Mouse (Mus musculus) liver, embryonic 14.5 days (tissue): Measurements from ENCODE around the gene Cog6. TPM values are rescaled to one million over a fixed set of nuclear protein-coding genes. Genes with fewer than 3 reads are reported as not detected.

Experiments used
- ATAC-seq: fragments of 200-750 bp; cut with Nextera tagmentation; 2 replicates; pipeline ENCODE4 v1.8.0; 2017; ENCODE audit warnings: moderate number of reproducible peaks, mild to moderate bottlenecking, moderate library complexity; ENCODE audit not compliant: insufficient read depth
- DNase-seq, 3 experiments: peaks; one replicate each; pipeline ENCODE4 v3.0.0-alpha.2; 2012 to 2013; ENCODE audit warnings: low read depth in 3 of 3, low spot score in 3 of 3
- H3K27ac ChIP-seq: fragments of 300-500 bp; sonication (generic); 2 replicates; pipeline ENCODE4 v1.5.1; 2014; ENCODE audit warnings: moderate library complexity, mild to moderate bottlenecking, control low read depth, inconsistent platforms
- H3K27me3 ChIP-seq: fragments of 300-500 bp; sonication (generic); 2 replicates; pipeline ENCODE4 v1.6.1; 2014; ENCODE audit warnings: mild to moderate bottlenecking, low read length, moderate library complexity; ENCODE audit not compliant: control insufficient read depth, insufficient read depth
- H3K36me3 ChIP-seq: fragments of 300-500 bp; sonication (generic); replicated peaks from 2 replicates; pipeline ENCODE4 v1.6.1; 2014; ENCODE audit warnings: low read depth; ENCODE audit not compliant: control insufficient read depth, insufficient read depth
- H3K4me1 ChIP-seq, 2 experiments: fragments of 200-500 bp in 1 of 2; fragments of 300-500 bp in 1 of 2; sonication (generic) in 1 of 2; replicated peaks; 2 replicates each; pipeline ENCODE4 v1.6.1; 2012 to 2014; ENCODE audit warnings: antibody characterized with exemption in 1 of 2, inconsistent platforms in 1 of 2, low read length in 1 of 2; ENCODE audit not compliant: control insufficient read depth in 2 of 2, insufficient read depth in 2 of 2
- H3K4me2 ChIP-seq: fragments of 300-500 bp; sonication (generic); 2 replicates; pipeline ENCODE4 v1.6.1; 2014; ENCODE audit warnings: low read depth, mild to moderate bottlenecking, control low read depth, moderate library complexity
- H3K4me3 ChIP-seq, 2 experiments: fragments of 200-500 bp in 1 of 2; fragments of 300-500 bp in 1 of 2; sonication (generic) in 1 of 2; 2 replicates each; pipeline ENCODE4 v1.5.1; 2012 to 2014; ENCODE audit warnings: low read depth in 2 of 2, low read length in 2 of 2, mild to moderate bottlenecking in 2 of 2, control low read depth in 1 of 2, inconsistent platforms in 1 of 2, moderate library complexity in 1 of 2; ENCODE audit not compliant: insufficient read depth in 1 of 2
- H3K9ac ChIP-seq: fragments of 300-500 bp; sonication (generic); replicated peaks from 2 replicates; pipeline ENCODE4 v1.6.1; 2014; ENCODE audit warnings: mild to moderate bottlenecking, control low read depth, moderate library complexity
- H3K9me3 ChIP-seq: fragments of 300-500 bp; sonication (generic); 2 replicates; pipeline ENCODE4 v1.6.1; 2016; ENCODE audit warnings: low read length, mixed read lengths; ENCODE audit not compliant: control insufficient read depth
- CTCF ChIP-seq: IDR thresholded peaks from 2 replicates; pipeline ENCODE4 v1.5.1; 2016; ENCODE audit warnings: antibody characterized with exemption, low read depth, control low read depth
- EP300 ChIP-seq: IDR thresholded peaks from 2 replicates; pipeline ENCODE4 v1.6.1; 2016; ENCODE audit warnings: antibody characterized with exemption, low read depth
- WGBS: fragments of 180-500 bp; shearing (Covaris S2); extraction: QIAGEN DNeasy Blood & Tissue Kit; methylation state at CpG from one replicate; pipeline ENCODE4 v1.1.7; 2014; ENCODE audit not compliant: insufficient replicate concordance; 5-methylcytosine and 5-hydroxymethylcytosine counted together
- polyA plus RNA-seq, 2 experiments: library from polyadenylated mRNA; depleted of rRNA in 1 of 2; stranded (reverse) in 1 of 2; unstranded in 1 of 2; fragments of >200 nt; fragmentation: Nextera tagmentation in 1 of 2; extraction: Ambion mirVana in 1 of 2; gene quantifications; 2 replicates each; pipeline versions ENCODE4 v1.2.1 to v1.2.3; 2012 to 2014

Cog6 gene
- polyA plus RNA-seq, 2 experiments: 7.3 to 15.5 TPM

DNA sequence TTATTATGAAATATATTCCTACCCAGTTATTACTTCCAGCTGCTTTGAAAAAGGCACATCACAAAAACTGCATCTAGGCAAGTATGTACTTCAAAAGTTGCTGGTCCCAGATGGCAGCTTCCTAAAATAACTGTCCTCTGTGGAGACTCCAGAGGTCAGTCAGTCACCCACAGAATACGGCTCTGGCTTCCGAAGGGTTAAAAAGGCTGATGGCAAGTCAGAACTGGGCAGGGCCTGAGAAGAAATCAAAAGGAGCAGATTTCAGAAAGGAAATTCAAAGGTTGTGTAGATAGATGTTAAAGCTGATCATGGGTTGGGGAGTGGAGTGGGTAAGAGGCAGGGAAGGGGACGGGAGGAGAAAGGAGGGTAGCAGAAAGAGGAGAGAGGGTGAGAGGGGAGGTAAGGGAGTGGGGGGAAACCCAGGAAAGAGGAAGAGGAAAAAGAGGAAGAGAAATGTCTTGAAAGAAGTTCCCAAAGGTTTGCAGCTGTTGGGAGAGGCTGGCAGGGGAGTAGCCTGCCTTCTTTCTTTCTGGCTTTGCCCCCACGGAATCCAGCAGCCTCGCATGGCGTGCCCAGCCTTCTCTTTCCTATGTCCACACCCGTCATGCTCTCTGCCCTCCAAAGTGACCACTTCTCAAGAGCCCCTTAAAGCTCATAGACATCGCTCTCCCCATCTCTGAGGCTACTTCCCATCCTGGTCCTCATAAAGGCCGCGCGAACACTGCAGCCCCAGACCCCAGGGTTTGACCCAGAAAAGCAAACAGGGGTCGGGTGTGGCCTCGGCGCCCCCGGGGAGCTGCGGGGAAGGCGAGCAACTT is 23.8 kb upstream of the Cog6 start:
- peak overlapping the region; percentile 63 for H3K4me2 ChIP-seq
- DNase-seq: no peak
- H3K27ac ChIP-seq: no peak overlapping the region
- H3K9me3 ChIP-seq: no peaks in the 10 kb centered on the region
- no peak for TF ChIP-seq EP300
- ATAC-seq: no peak
- peaks cover 38% of the 10 kb centered on the region for H3K27me3 ChIP-seq
- H3K4me3 ChIP-seq: peak overlapping the region; percentile 16 to 51
- peaks cover 0 to 2% of the 10 kb centered on the region in 2 experiments; a peak in 1 of 4 replicates for H3K4me1 ChIP-seq
- no peaks in the 10 kb centered on the region for H3K36me3 ChIP-seq
- WGBS: 8% methylated on average over 17 of the region's 17 CpGs
- no peak overlapping the region for H3K9ac ChIP-seq

DNA sequence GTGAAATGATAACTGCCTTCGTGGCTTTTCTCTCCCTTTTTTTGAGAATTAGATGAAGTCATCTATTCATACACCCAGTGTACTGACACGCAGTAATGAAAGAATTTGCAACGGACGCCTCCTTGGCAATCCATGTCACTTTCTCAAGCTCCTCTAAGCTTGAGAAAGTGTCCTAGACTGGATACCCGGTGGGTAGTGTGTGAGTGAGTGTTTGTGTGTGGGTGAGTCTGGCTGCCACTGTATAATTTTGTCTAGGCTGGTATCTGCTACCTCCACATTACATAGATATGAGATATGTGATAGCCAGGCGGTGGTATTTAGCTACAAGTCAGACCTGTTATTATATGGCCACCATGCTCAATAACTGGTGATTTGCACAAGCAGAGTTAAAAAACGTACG is 22.7 kb upstream of the Cog6 start:
- no peak for ATAC-seq
- Histone ChIP-seq H3K9ac (no peak overlapping the region), H3K36me3 (no peaks in the 10 kb centered on the region), H3K4me1 (peaks cover 0 to 2% of the 10 kb centered on the region in 2 experiments; a peak in 1 of 4 replicates), H3K27me3 (peaks cover 38% of the 10 kb centered on the region), H3K4me2 (no peak overlapping the region), H3K27ac (no peak overlapping the region), H3K4me3 (no peak overlapping the region), H3K9me3 (no peaks in the 10 kb centered on the region)
- no peak for DNase-seq
- TF ChIP-seq EP300 (no peak), CTCF (no peak)
- WGBS: 46% methylated on average over 8 of the region's 8 CpGs

DNA sequence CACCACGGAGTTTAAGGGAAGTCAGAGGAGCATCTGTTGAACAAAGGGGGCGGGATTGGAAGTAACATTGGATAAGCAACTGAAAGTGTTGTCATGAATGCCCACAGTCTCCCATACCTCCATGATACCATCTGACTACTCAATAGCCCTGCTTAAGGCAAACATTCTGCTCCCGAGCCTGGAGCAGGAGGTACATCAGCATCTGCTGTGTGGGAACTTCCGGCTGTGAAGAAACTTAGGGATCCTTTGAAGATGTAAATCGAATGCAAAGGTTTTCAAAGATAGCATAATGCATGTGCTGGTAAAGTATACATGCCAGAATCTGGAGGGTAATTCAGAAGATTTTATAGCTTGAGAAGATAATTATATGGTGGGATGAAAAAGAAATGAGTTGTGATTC is 21.9 kb upstream of the Cog6 start:
- 39% methylated on average over 5 of the region's 5 CpGs for WGBS
- no peak for ATAC-seq
- H3K4me1 ChIP-seq: peaks cover 0 to 2% of the 10 kb centered on the region in 2 experiments; a peak in 1 of 4 replicates
- no peak overlapping the region for H3K4me2 ChIP-seq
- no peaks in the 10 kb centered on the region for H3K9me3 ChIP-seq
- no peak overlapping the region for H3K27ac ChIP-seq
- TF ChIP-seq CTCF (no peak), EP300 (no peak)
- no peaks in the 10 kb centered on the region for H3K36me3 ChIP-seq
- no peak overlapping the region for H3K4me3 ChIP-seq
- no peak for DNase-seq
- peaks cover 38% of the 10 kb centered on the region for H3K27me3 ChIP-seq
- H3K9ac ChIP-seq: no peak overlapping the region

DNA sequence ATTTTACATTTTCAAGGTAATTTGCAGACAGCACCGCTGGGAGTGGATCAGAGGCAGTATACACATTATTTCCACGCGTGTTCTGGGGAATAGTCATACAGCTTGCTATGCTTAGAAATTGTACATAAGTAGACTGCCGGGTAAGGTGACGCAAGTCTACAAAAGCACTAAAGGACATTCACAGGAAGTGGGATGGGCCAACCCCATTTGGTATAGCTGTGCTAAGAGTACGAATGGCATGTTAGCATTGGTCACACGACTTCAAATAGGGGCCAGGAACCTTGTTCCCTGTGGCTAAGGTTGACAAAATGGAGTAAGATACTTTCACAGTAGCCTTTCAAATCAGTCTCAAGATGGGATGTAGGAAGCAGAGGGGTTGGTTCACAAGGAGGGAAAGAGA is 19.9 kb upstream of the Cog6 start:
- H3K4me3 ChIP-seq: no peak overlapping the region
- no peak overlapping the region for H3K9ac ChIP-seq
- H3K4me1 ChIP-seq: peaks cover 0 to 3% of the 10 kb centered on the region in 2 experiments; a peak in 1 of 4 replicates
- no peaks in the 10 kb centered on the region for H3K9me3 ChIP-seq
- H3K27ac ChIP-seq: no peak overlapping the region
- H3K36me3 ChIP-seq: no peaks in the 10 kb centered on the region
- 60% methylated on average over 7 of the region's 7 CpGs for WGBS
- ATAC-seq: no peak
- DNase-seq: no peak
- no peak overlapping the region for H3K4me2 ChIP-seq
- peaks cover 27% of the 10 kb centered on the region for H3K27me3 ChIP-seq
- TF ChIP-seq EP300 (no peak), CTCF (no peak)

DNA sequence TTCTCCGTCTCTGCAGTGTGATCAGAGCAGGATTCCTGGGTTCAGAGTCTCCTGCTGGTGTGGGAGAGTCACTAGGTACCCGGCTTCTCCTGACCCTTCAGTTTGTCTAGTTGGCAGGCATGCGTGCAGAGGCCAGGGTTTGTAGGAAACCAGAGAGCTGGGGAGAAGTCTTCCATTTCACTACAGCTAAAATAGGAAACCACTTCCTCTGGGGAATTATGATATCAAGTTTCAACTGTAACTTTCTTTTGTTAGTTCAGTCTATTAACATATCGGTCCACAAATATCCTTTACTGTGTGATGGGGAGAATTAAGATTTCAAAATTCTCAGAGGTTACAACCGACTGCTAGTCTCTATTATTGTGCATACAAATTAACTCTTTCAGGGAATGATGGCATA is 19.0 kb upstream of the Cog6 start:
- H3K9me3 ChIP-seq: no peaks in the 10 kb centered on the region
- no peak overlapping the region for H3K27ac ChIP-seq
- 50% methylated on average over 5 of the region's 5 CpGs for WGBS
- no peak overlapping the region for H3K4me2 ChIP-seq
- H3K4me1 ChIP-seq: peaks cover 0 to 3% of the 10 kb centered on the region in 2 experiments; a peak in 1 of 4 replicates
- H3K9ac ChIP-seq: no peak overlapping the region
- TF ChIP-seq EP300 (no peak), CTCF (no peak)
- no peak for ATAC-seq
- H3K27me3 ChIP-seq: peaks cover 18% of the 10 kb centered on the region
- no peak overlapping the region for H3K4me3 ChIP-seq
- H3K36me3 ChIP-seq: no peaks in the 10 kb centered on the region
- no peak for DNase-seq
